Mouse (Mus musculus): Measurements from ENCODE around the gene Man1a. TPM values are rescaled to one million over a fixed set of nuclear protein-coding genes. Genes with fewer than 3 reads are reported as not detected.

Man1a gene
- polyA plus RNA-seq, 1 experiment from 2014 or later = 4.1 TPM

- no peak overlapping the region for H3K4me2 ChIP-seq
- H3K9ac ChIP-seq = no peak overlapping the region
- no peaks in the 10 kb centered on the region for H3K27me3 ChIP-seq
- no peaks in the 10 kb centered on the region for H3K4me1 ChIP-seq
- ATAC-seq (ENCODE audit: borderline replicate concordance, extremely low read depth, low FRiP score, low TSS enrichment) = no peak
- no peak overlapping the region for H3K4me3 ChIP-seq
- whole genome bisulfite sequencing = 51% methylated on average over 3 of the region's 3 CpGs
- H3K36me3 ChIP-seq = no peaks in the 10 kb centered on the region
- H3K9me3 ChIP-seq = no peaks in the 10 kb centered on the region
- H3K27ac ChIP-seq = no peak overlapping the region
These were observed 69.5 kb downstream of the Man1a start for GRCm38 (mm10) chr10:54006868-54007267.

- H3K27me3 ChIP-seq = no peaks in the 10 kb centered on the region
- no peak overlapping the region for H3K4me2 ChIP-seq
- no peaks in the 10 kb centered on the region for H3K36me3 ChIP-seq
- no peak overlapping the region for H3K9ac ChIP-seq
- ATAC-seq (ENCODE audit: borderline replicate concordance, extremely low read depth, low FRiP score, low TSS enrichment) = no peak
- 90% methylated on average over 2 of the region's 2 CpGs for WGBS
- H3K27ac ChIP-seq = no peak overlapping the region
- H3K4me3 ChIP-seq = no peak overlapping the region
- H3K9me3 ChIP-seq = no peaks in the 10 kb centered on the region
- H3K4me1 ChIP-seq = no peaks in the 10 kb centered on the region
These were observed 70.6 kb downstream of the Man1a start for GRCm38 (mm10) chr10:54005847-54006246.

GRCm38 (mm10) chr10:54002936-54003335, 73.5 kb downstream of the Man1a start:
- no peak for ATAC-seq (ENCODE audit: borderline replicate concordance, extremely low read depth, low FRiP score, low TSS enrichment)
- Histone ChIP-seq H3K4me3 (no peak overlapping the region), H3K4me2 (no peak overlapping the region), H3K36me3 (no peaks in the 10 kb centered on the region), H3K4me1 (no peaks in the 10 kb centered on the region), H3K9me3 (no peaks in the 10 kb centered on the region), H3K9ac (no peak overlapping the region), H3K27ac (no peak overlapping the region), H3K27me3 (no peaks in the 10 kb centered on the region)
- WGBS = 82% methylated on average over 2 of the region's 2 CpGs

- Histone ChIP-seq H3K36me3 (no peaks in the 10 kb centered on the region), H3K9ac (no peak overlapping the region), H3K4me1 (no peaks in the 10 kb centered on the region), H3K27me3 (no peaks in the 10 kb centered on the region), H3K27ac (no peak overlapping the region), H3K4me2 (no peak overlapping the region), H3K9me3 (no peaks in the 10 kb centered on the region), H3K4me3 (no peak overlapping the region)
- ATAC-seq (ENCODE audit: borderline replicate concordance, extremely low read depth, low FRiP score, low TSS enrichment) = no peak
- 88% methylated on average over 13 of the region's 13 CpGs for WGBS
These were observed 79.1 kb downstream of the Man1a start for GRCm38 (mm10) chr10:53997301-53997700.

GRCm38 (mm10) chr10:53996216-53996615, 80.2 kb downstream of the Man1a start:
- H3K4me3 ChIP-seq = no peak overlapping the region
- no peak overlapping the region for H3K4me2 ChIP-seq
- no peaks in the 10 kb centered on the region for H3K36me3 ChIP-seq
- H3K9ac ChIP-seq = no peak overlapping the region
- H3K9me3 ChIP-seq = no peaks in the 10 kb centered on the region
- H3K4me1 ChIP-seq = no peaks in the 10 kb centered on the region
- ATAC-seq (ENCODE audit: borderline replicate concordance, extremely low read depth, low FRiP score, low TSS enrichment) = no peak
- H3K27ac ChIP-seq = no peak overlapping the region
- H3K27me3 ChIP-seq = no peaks in the 10 kb centered on the region

GRCm38 (mm10) chr10:53994591-53994990, 81.8 kb downstream of the Man1a start:
- no peak overlapping the region for H3K4me3 ChIP-seq
- no peak for ATAC-seq (ENCODE audit: borderline replicate concordance, extremely low read depth, low FRiP score, low TSS enrichment)
- H3K4me1 ChIP-seq = no peaks in the 10 kb centered on the region
- 96% methylated on average over 3 of the region's 3 CpGs for WGBS
- no peak overlapping the region for H3K9ac ChIP-seq
- H3K9me3 ChIP-seq = no peaks in the 10 kb centered on the region
- no peaks in the 10 kb centered on the region for H3K27me3 ChIP-seq
- H3K4me2 ChIP-seq = no peak overlapping the region
- no peaks in the 10 kb centered on the region for H3K36me3 ChIP-seq
- no peak overlapping the region for H3K27ac ChIP-seq

- 48% methylated on average over 4 of the region's 4 CpGs for WGBS
- Histone ChIP-seq H3K36me3 (no peaks in the 10 kb centered on the region), H3K4me1 (no peaks in the 10 kb centered on the region), H3K27me3 (no peaks in the 10 kb centered on the region), H3K4me2 (no peak overlapping the region), H3K4me3 (no peak overlapping the region), H3K27ac (no peak overlapping the region), H3K9me3 (no peaks in the 10 kb centered on the region), H3K9ac (no peak overlapping the region)
- ATAC-seq (ENCODE audit: borderline replicate concordance, extremely low read depth, low FRiP score, low TSS enrichment) = no peak
These were observed 86.0 kb downstream of the Man1a start for GRCm38 (mm10) chr10:53990434-53990833.

GRCm38 (mm10) chr10:53984894-53985293, 91.5 kb downstream of the Man1a start:
- no peak overlapping the region for H3K4me2 ChIP-seq
- H3K27me3 ChIP-seq = no peaks in the 10 kb centered on the region
- no peak for ATAC-seq (ENCODE audit: borderline replicate concordance, extremely low read depth, low FRiP score, low TSS enrichment)
- no peak overlapping the region for H3K4me3 ChIP-seq
- H3K27ac ChIP-seq = no peak overlapping the region
- no peaks in the 10 kb centered on the region for H3K4me1 ChIP-seq
- no peak overlapping the region for H3K9ac ChIP-seq
- H3K36me3 ChIP-seq = no peaks in the 10 kb centered on the region
- WGBS = 90% methylated on average over 5 of the region's 5 CpGs
- no peaks in the 10 kb centered on the region for H3K9me3 ChIP-seq

- WGBS = 60% methylated on average over 3 of the region's 3 CpGs
- ATAC-seq (ENCODE audit: borderline replicate concordance, extremely low read depth, low FRiP score, low TSS enrichment) = no peak
- Histone ChIP-seq H3K9ac (no peak overlapping the region), H3K4me2 (no peak overlapping the region), H3K27me3 (no peaks in the 10 kb centered on the region), H3K4me1 (no peaks in the 10 kb centered on the region), H3K9me3 (no peaks in the 10 kb centered on the region), H3K36me3 (no peaks in the 10 kb centered on the region), H3K27ac (no peak overlapping the region), H3K4me3 (no peak overlapping the region)
These were observed 92.3 kb downstream of the Man1a start for GRCm38 (mm10) chr10:53984086-53984485.

- no peak overlapping the region for H3K4me3 ChIP-seq
- no peak for ATAC-seq (ENCODE audit: borderline replicate concordance, extremely low read depth, low FRiP score, low TSS enrichment)
- 80% methylated on average over 1 of the region's 1 CpGs for WGBS
- H3K4me2 ChIP-seq = no peak overlapping the region
- no peaks in the 10 kb centered on the region for H3K27me3 ChIP-seq
- H3K36me3 ChIP-seq = no peaks in the 10 kb centered on the region
- no peak overlapping the region for H3K27ac ChIP-seq
- no peaks in the 10 kb centered on the region for H3K9me3 ChIP-seq
- H3K9ac ChIP-seq = no peak overlapping the region
- no peaks in the 10 kb centered on the region for H3K4me1 ChIP-seq
These were observed 97.8 kb downstream of the Man1a start for GRCm38 (mm10) chr10:53978647-53979046.

GRCm38 (mm10) chr10:53974180-53974579, 102.2 kb downstream of the Man1a start:
- H3K9me3 ChIP-seq = no peaks in the 10 kb centered on the region
- H3K36me3 ChIP-seq = no peaks in the 10 kb centered on the region
- H3K4me3 ChIP-seq = no peak overlapping the region

GRCm38 (mm10) chr10:53959759-53960158, 116.7 kb downstream of the Man1a start:
- 45% methylated on average over 3 of the region's 3 CpGs for WGBS
- Histone ChIP-seq H3K9ac (no peak overlapping the region), H3K27ac (no peak overlapping the region), H3K4me1 (no peaks in the 10 kb centered on the region), H3K36me3 (no peaks in the 10 kb centered on the region), H3K9me3 (no peaks in the 10 kb centered on the region), H3K27me3 (no peaks in the 10 kb centered on the region), H3K4me3 (no peak overlapping the region), H3K4me2 (no peak overlapping the region)
- ATAC-seq (ENCODE audit: borderline replicate concordance, extremely low read depth, low FRiP score, low TSS enrichment) = no peak

More at GRCm38 (mm10) chr10:53974180-53974579, 102.2 kb downstream of the Man1a start:
- Histone ChIP-seq H3K4me1 (no peaks in the 10 kb centered on the region), H3K9ac (no peak overlapping the region), H3K27ac (no peak overlapping the region), H3K4me2 (no peak overlapping the region), H3K27me3 (no peaks in the 10 kb centered on the region)
- no peak for ATAC-seq (ENCODE audit: borderline replicate concordance, extremely low read depth, low FRiP score, low TSS enrichment)

- Histone ChIP-seq H3K27me3 (no peaks in the 10 kb centered on the region), H3K4me2 (no peak overlapping the region), H3K9me3 (no peaks in the 10 kb centered on the region), H3K27ac (no peak overlapping the region), H3K4me1 (no peaks in the 10 kb centered on the region), H3K4me3 (no peak overlapping the region), H3K36me3 (no peaks in the 10 kb centered on the region), H3K9ac (no peak overlapping the region)
- no peak for ATAC-seq (ENCODE audit: borderline replicate concordance, extremely low read depth, low FRiP score, low TSS enrichment)
- WGBS = 46% methylated on average over 7 of the region's 7 CpGs
These were observed 134.8 kb downstream of the Man1a start for GRCm38 (mm10) chr10:53941597-53941996.

Measured in lung, embryonic 15.5 days (tissue).